Mouse (Mus musculus) hindbrain, postnatal 0 days (tissue): ENCODE measurements around the gene Ipcef1. TPM values are rescaled to one million over a fixed set of nuclear protein-coding genes. Genes with fewer than 3 reads are reported as not detected.

ENCODE experiments used
- ATAC-seq: fragments of 200-750 bp; cut with Nextera tagmentation; 2 replicates; pipeline ENCODE4 v1.8.0; 2017; ENCODE audit warnings: mild to moderate bottlenecking, moderate TSS enrichment, moderate library complexity
- DNase-seq: peaks from one replicate; pipeline ENCODE4 v3.0.0-alpha.2; 2015; ENCODE audit warnings: low spot score
- H3K27ac ChIP-seq: fragments of 300-500 bp; sonication (generic); 2 replicates; pipeline ENCODE4 v1.5.1; 2014; ENCODE audit warnings: mild to moderate bottlenecking
- H3K27me3 ChIP-seq: fragments of 300-500 bp; sonication (generic); 2 replicates; pipeline ENCODE4 v1.6.1; 2014; ENCODE audit warnings: low read length, mixed read lengths; ENCODE audit not compliant: insufficient read depth
- H3K36me3 ChIP-seq: fragments of 300-500 bp; sonication (generic); 2 replicates; pipeline ENCODE4 v1.6.1; 2014; ENCODE audit warnings: low read length, mixed read lengths; ENCODE audit not compliant: insufficient read depth
- H3K4me1 ChIP-seq: fragments of 300-500 bp; sonication (generic); 2 replicates; pipeline ENCODE4 v1.6.1; 2014; ENCODE audit warnings: antibody characterized with exemption, low read length, mixed read lengths; ENCODE audit not compliant: insufficient read depth
- H3K4me2 ChIP-seq: fragments of 300-500 bp; sonication (generic); 2 replicates; pipeline ENCODE4 v1.6.1; 2014; ENCODE audit warnings: low read depth, mild to moderate bottlenecking, low read length, moderate library complexity, mixed read lengths
- H3K4me3 ChIP-seq: fragments of 300-500 bp; sonication (generic); 2 replicates; pipeline ENCODE4 v1.5.1; 2014; ENCODE audit warnings: low read length
- H3K9ac ChIP-seq: fragments of 300-500 bp; sonication (generic); replicated peaks from 2 replicates; pipeline ENCODE4 v1.6.1; 2014; ENCODE audit warnings: mild to moderate bottlenecking, low read length, moderate library complexity, mixed read lengths
- H3K9me3 ChIP-seq: fragments of 300-500 bp; sonication (generic); 2 replicates; pipeline ENCODE4 v1.6.1; 2016; ENCODE audit warnings: low read length, mixed read lengths
- CTCF ChIP-seq: IDR thresholded peaks from 2 replicates; pipeline ENCODE4 v1.5.1; 2016; ENCODE audit warnings: antibody characterized with exemption, control low read depth, low read depth
- WGBS: fragments of 180-500 bp; shearing (Covaris S2); extraction: QIAGEN DNeasy Blood & Tissue Kit; methylation state at CpG from one replicate; pipeline ENCODE4 v1.1.7; 2014; 5-methylcytosine and 5-hydroxymethylcytosine counted together
- polyA plus RNA-seq: library from polyadenylated mRNA; unstranded; fragments of >200 nt; fragmentation: Nextera tagmentation; extraction: Ambion mirVana; gene quantifications from 2 replicates; pipeline ENCODE4 v1.2.1, GENCODE M21; 2015
- total RNA-seq: library from RNA; depleted of rRNA; stranded (reverse); fragments of >200 nt; gene quantifications from 2 replicates; pipeline ENCODE4 v1.2.3, GENCODE M21; 2014

Gene Ipcef1
- total and polyA plus RNA-seq, 2 experiments from 2014 or later = 3.0 to 12.2 TPM

GRCm38 (mm10) chr10:6878276-6878881 is 173.9 kb downstream of the Ipcef1 start:
- Histone ChIP-seq H3K36me3 (no peaks in the 10 kb centered on the region), H3K27me3 (no peaks in the 10 kb centered on the region), H3K9me3 (no peaks in the 10 kb centered on the region), H3K9ac (no peak overlapping the region), H3K4me2 (no peak overlapping the region), H3K27ac (no peak overlapping the region), H3K4me1 (no peaks in the 10 kb centered on the region), H3K4me3 (no peak overlapping the region)
- DNase-seq = no peak
- WGBS = 95% methylated on average over 2 of the region's 2 CpGs
- ATAC-seq = no peak
- TF ChIP-seq CTCF = no peak

- Histone ChIP-seq H3K9me3 (0 out of 2 replicates have a peak, but pooled peaks cover 2% of the 10 kb centered on the region), H3K4me1 (no peaks in the 10 kb centered on the region), H3K4me2 (no peak overlapping the region), H3K27me3 (no peaks in the 10 kb centered on the region), H3K36me3 (no peaks in the 10 kb centered on the region), H3K4me3 (no peak overlapping the region), H3K27ac (no peak overlapping the region), H3K9ac (no peak overlapping the region)
- no peak for DNase-seq
- ATAC-seq = no peak
- 89% methylated on average over 1 of the region's 1 CpGs for WGBS
- no peak for TF ChIP-seq CTCF
These were observed 178.4 kb downstream of the Ipcef1 start for GRCm38 (mm10) chr10:6873917-6874316.

GRCm38 (mm10) chr10:6871418-6872072 is 180.7 kb downstream of the Ipcef1 start:
- ATAC-seq = no peak
- Histone ChIP-seq H3K36me3 (no peaks in the 10 kb centered on the region), H3K4me1 (no peaks in the 10 kb centered on the region), H3K27ac (no peak overlapping the region), H3K4me3 (no peak overlapping the region), H3K9me3 (0 out of 2 replicates have a peak, but pooled peaks cover 2% of the 10 kb centered on the region), H3K4me2 (no peak overlapping the region), H3K9ac (no peak overlapping the region), H3K27me3 (no peaks in the 10 kb centered on the region)
- DNase-seq = no peak
- 81% methylated on average over 7 of the region's 7 CpGs for WGBS
- TF ChIP-seq CTCF = no peak

GRCm38 (mm10) chr10:6855812-6856211 is 196.5 kb downstream of the Ipcef1 start:
- ATAC-seq (no peak), DNase-seq (no peak)
- H3K27me3 ChIP-seq = no peaks in the 10 kb centered on the region
- no peaks in the 10 kb centered on the region for H3K9me3 ChIP-seq
- H3K4me1 ChIP-seq = no peaks in the 10 kb centered on the region
- no peak overlapping the region for H3K4me2 ChIP-seq
- no peak overlapping the region for H3K4me3 ChIP-seq
- no peak overlapping the region for H3K27ac ChIP-seq
- TF ChIP-seq CTCF = no peak
- WGBS = 54% methylated on average over 3 of the region's 3 CpGs
- no peak overlapping the region for H3K9ac ChIP-seq
- H3K36me3 ChIP-seq = no peaks in the 10 kb centered on the region

GRCm38 (mm10) chr10:6848834-6849233 is 203.4 kb downstream of the Ipcef1 start:
- Histone ChIP-seq H3K4me1 (no peaks in the 10 kb centered on the region), H3K9ac (no peak overlapping the region), H3K4me3 (no peak overlapping the region), H3K36me3 (no peaks in the 10 kb centered on the region), H3K9me3 (no peaks in the 10 kb centered on the region), H3K27me3 (no peaks in the 10 kb centered on the region), H3K4me2 (no peak overlapping the region), H3K27ac (no peak overlapping the region)
- WGBS = 52% methylated on average over 2 of the region's 2 CpGs
- no peak for DNase-seq
- no peak for TF ChIP-seq CTCF
- no peak for ATAC-seq

- peak; percentile 3 for DNase-seq
- Histone ChIP-seq H3K4me2 (no peak overlapping the region), H3K27me3 (no peaks in the 10 kb centered on the region), H3K4me3 (no peak overlapping the region), H3K4me1 (no peaks in the 10 kb centered on the region), H3K9ac (no peak overlapping the region), H3K36me3 (no peaks in the 10 kb centered on the region), H3K9me3 (no peaks in the 10 kb centered on the region), H3K27ac (no peak overlapping the region)
- peak; percentile 74 for ATAC-seq
- WGBS = 48% methylated on average over 7 of the region's 7 CpGs
- no peak for TF ChIP-seq CTCF
These were observed 204.0 kb downstream of the Ipcef1 start for GRCm38 (mm10) chr10:6848162-6848754.

GRCm38 (mm10) chr10:6846283-6846682 is 206.0 kb downstream of the Ipcef1 start:
- H3K4me1 ChIP-seq = no peaks in the 10 kb centered on the region
- H3K27me3 ChIP-seq = no peaks in the 10 kb centered on the region
- DNase-seq (peak; percentile 33), ATAC-seq (peak; percentile 78)
- 52% methylated on average over 1 of the region's 1 CpGs for WGBS
- H3K4me3 ChIP-seq = no peak overlapping the region
- H3K36me3 ChIP-seq = no peaks in the 10 kb centered on the region
- H3K4me2 ChIP-seq = no peak overlapping the region
- H3K9ac ChIP-seq = no peak overlapping the region
- no peak overlapping the region for H3K27ac ChIP-seq
- no peak for TF ChIP-seq CTCF
- no peaks in the 10 kb centered on the region for H3K9me3 ChIP-seq
